Mouse (Mus musculus): Measurements from ENCODE around the gene Noa1. TPM values are rescaled to one million over a fixed set of nuclear protein-coding genes. Genes with fewer than 3 reads are reported as not detected.

Noa1 gene
- polyA plus RNA-seq, 1 experiment from 2014 or later, result 30.2 TPM

DNA sequence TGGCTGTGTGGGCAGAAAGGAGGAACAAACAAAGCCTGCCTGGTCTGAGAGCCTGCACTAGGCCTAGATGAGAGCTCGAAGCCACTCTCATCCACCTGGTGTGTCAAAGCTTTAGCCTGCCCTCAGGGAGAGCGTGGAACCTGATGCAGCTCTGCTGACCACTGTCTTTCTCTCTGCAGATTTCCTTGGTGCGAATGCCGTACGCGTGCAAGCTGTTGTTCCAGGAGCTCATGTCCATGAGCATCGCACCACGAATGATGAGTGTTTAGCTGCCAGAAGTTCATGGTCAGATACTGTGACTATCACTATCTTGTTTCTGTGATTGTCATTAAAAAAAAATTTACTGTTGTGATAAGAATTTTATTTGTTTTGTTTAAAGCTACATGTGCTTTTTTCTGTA, 39.0 kb upstream of the Noa1 start:
- H3K36me3 ChIP-seq (ENCODE audit: control insufficient read depth, insufficient read depth, low read length), result peaks cover 63% of the 10 kb centered on the region
- DNase-seq (ENCODE audit: low spot score), result no peak
- H3K9me3 ChIP-seq (replicated peaks; ENCODE audit: control insufficient read depth, low read length), result no peaks in the 10 kb centered on the region
- no peak overlapping the region for H3K4me3 ChIP-seq (ENCODE audit: low read depth, low read length)
- no peaks in the 10 kb centered on the region for H3K27me3 ChIP-seq (replicated peaks; ENCODE audit: control insufficient read depth, insufficient read depth, low read length)
- no peak for ATAC-seq
- no peaks in the 10 kb centered on the region for H3K4me1 ChIP-seq (ENCODE audit: control insufficient read depth, insufficient read depth, low read length)
- no peak overlapping the region for H3K4me2 ChIP-seq (ENCODE audit: low read length)
- H3K27ac ChIP-seq (ENCODE audit: low read depth, low read length), result no peak overlapping the region
- H3K9ac ChIP-seq (ENCODE audit: low read length), result no peak overlapping the region
- 97% methylated on average over 8 of the region's 8 CpGs for WGBS

DNA sequence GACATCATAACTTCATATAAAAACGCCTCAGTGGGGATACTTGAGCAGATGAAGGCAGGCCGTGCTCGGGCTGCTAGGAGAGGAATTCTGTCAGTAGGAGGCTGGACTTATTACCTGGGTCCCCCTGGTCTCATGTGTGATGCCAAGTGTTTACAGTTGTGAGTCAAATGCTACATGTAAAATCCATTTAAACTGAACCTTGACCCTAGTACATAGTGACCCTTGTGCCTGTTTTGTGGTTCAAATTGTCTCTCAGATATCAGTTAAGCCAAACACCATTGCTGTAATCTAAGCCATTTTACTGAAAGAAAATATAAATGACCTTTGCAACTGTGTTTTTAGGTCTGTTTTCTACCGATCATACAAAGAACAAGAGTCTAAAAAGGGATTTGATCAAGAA, 30.1 kb upstream of the Noa1 start:
- 96% methylated on average over 4 of the region's 4 CpGs for WGBS
- Histone ChIP-seq H3K27me3 (replicated peaks; ENCODE audit: control insufficient read depth, insufficient read depth, low read length) (no peaks in the 10 kb centered on the region), H3K4me1 (ENCODE audit: control insufficient read depth, insufficient read depth, low read length) (no peaks in the 10 kb centered on the region), H3K27ac (ENCODE audit: low read depth, low read length) (no peak overlapping the region), H3K4me3 (ENCODE audit: low read depth, low read length) (no peak overlapping the region), H3K36me3 (ENCODE audit: control insufficient read depth, insufficient read depth, low read length) (peaks cover 91% of the 10 kb centered on the region), H3K9ac (ENCODE audit: low read length) (no peak overlapping the region), H3K4me2 (ENCODE audit: low read length) (no peak overlapping the region), H3K9me3 (replicated peaks; ENCODE audit: control insufficient read depth, low read length) (no peaks in the 10 kb centered on the region)
- ATAC-seq (no peak), DNase-seq (ENCODE audit: low spot score) (no peak)

DNA sequence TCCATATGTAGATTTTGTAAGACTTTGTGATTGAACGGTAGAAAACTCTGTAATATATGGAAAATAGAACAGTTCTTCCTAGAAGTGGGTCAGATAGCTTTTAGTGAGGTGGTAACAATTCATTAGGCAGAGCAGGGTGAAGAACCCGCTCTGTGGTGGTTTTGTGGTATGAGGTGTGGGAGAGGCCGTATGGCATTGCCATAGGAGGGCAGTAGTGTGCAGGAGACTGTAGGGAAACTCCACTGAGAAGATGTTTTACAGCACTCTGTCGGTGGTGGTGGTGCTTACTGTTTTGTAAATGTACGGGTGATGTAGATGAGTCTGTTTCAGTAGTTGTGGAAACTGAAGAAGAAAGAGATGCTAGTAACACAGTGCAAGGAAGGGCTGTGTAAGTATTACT, 20.3 kb upstream of the Noa1 start:
- Histone ChIP-seq H3K27ac (ENCODE audit: low read depth, low read length) (no peak overlapping the region), H3K4me1 (ENCODE audit: control insufficient read depth, insufficient read depth, low read length) (no peaks in the 10 kb centered on the region), H3K4me2 (ENCODE audit: low read length) (no peak overlapping the region), H3K36me3 (ENCODE audit: control insufficient read depth, insufficient read depth, low read length) (peaks cover 87% of the 10 kb centered on the region), H3K4me3 (ENCODE audit: low read depth, low read length) (no peak overlapping the region), H3K9me3 (replicated peaks; ENCODE audit: control insufficient read depth, low read length) (no peaks in the 10 kb centered on the region), H3K9ac (ENCODE audit: low read length) (no peak overlapping the region), H3K27me3 (replicated peaks; ENCODE audit: control insufficient read depth, insufficient read depth, low read length) (no peaks in the 10 kb centered on the region)
- 76% methylated on average over 5 of the region's 5 CpGs for WGBS
- ATAC-seq (no peak), DNase-seq (ENCODE audit: low spot score) (no peak)

DNA sequence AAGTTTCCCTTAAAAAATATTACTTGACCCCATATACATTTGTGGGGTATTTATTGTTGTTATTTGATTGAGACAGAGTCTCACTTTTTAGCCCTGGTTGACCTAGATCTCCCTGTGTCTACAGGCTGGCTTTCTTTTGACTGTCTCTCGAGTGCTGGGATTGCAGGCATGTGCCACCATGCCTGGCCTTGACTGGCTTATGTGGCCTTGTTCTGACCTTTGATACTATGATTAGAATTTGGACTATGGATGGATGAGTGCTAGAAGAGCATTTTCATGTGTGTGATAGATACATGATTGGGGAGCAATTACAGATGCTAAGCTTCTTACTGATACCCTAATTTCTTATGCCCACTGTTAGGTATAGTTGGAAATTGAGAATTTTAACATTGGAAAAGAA, 15.1 kb upstream of the Noa1 start:
- Histone ChIP-seq H3K4me2 (ENCODE audit: low read length) (no peak overlapping the region), H3K9ac (ENCODE audit: low read length) (no peak overlapping the region), H3K27me3 (replicated peaks; ENCODE audit: control insufficient read depth, insufficient read depth, low read length) (no peaks in the 10 kb centered on the region), H3K36me3 (ENCODE audit: control insufficient read depth, insufficient read depth, low read length) (peaks cover 93% of the 10 kb centered on the region), H3K9me3 (replicated peaks; ENCODE audit: control insufficient read depth, low read length) (no peaks in the 10 kb centered on the region), H3K4me3 (ENCODE audit: low read depth, low read length) (no peak overlapping the region), H3K4me1 (ENCODE audit: control insufficient read depth, insufficient read depth, low read length) (no peaks in the 10 kb centered on the region), H3K27ac (ENCODE audit: low read depth, low read length) (no peak overlapping the region)
- ATAC-seq (no peak), DNase-seq (ENCODE audit: low spot score) (no peak)
- 88% methylated on average over 1 of the region's 1 CpGs for WGBS

DNA sequence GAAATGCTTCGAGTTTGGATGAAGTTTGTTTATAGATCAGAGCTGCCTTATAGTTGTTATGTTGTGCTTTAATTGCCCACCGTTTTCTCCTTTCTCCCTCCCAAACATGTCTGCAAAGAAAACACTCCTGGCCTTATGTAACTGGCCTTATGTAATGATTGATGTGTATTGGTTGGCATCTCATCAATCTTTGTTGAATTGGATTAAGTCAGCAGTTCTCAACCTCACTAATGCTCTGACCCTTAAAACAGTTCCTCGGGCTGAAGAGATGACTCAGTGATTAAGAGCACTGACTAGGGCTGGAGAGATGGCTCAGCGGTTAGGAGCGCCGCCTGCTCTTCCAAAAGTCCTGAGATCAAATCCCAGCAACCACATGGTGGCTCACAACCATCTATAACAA, 5.1 kb upstream of the Noa1 start:
- peaks cover 9% of the 10 kb centered on the region for H3K4me1 ChIP-seq (ENCODE audit: control insufficient read depth, insufficient read depth, low read length)
- H3K4me3 ChIP-seq (ENCODE audit: low read depth, low read length), result no peak overlapping the region

DNA sequence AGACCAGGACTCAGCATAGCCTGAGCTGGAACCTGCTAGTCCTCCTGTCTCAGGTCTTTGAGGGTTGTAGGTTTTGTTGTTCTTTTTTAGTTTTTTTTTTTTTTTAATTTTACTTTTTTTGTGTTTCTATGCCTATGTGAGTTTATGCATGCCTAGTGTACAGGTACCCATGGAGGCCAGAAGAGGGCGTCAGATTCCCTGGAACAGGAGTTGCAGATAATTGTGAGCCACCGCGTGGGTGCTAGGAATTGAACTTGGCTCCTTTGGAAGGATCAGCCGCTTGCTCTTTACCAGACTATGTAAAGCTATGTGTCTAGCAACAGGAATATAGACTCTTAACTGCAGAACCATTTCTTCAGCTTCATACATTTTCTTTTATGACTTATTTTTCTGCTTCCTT, 4.3 kb upstream of the Noa1 start:
- Histone ChIP-seq H3K9me3 (replicated peaks; ENCODE audit: control insufficient read depth, low read length) (no peaks in the 10 kb centered on the region), H3K27me3 (replicated peaks; ENCODE audit: control insufficient read depth, insufficient read depth, low read length) (no peaks in the 10 kb centered on the region), H3K9ac (ENCODE audit: low read length) (no peak overlapping the region), H3K27ac (ENCODE audit: low read depth, low read length) (no peak overlapping the region), H3K4me2 (ENCODE audit: low read length) (no peak overlapping the region), H3K36me3 (ENCODE audit: control insufficient read depth, insufficient read depth, low read length) (peaks cover 53% of the 10 kb centered on the region), H3K4me3 (ENCODE audit: low read depth, low read length) (no peak overlapping the region), H3K4me1 (ENCODE audit: control insufficient read depth, insufficient read depth, low read length) (peaks cover 9% of the 10 kb centered on the region)
- ATAC-seq (no peak), DNase-seq (ENCODE audit: low spot score) (no peak)
- 94% methylated on average over 4 of the region's 4 CpGs for WGBS

More for the DNA sequence above, 5.1 kb upstream of the Noa1 start:
- ATAC-seq, result no peak
- no peak overlapping the region for H3K4me2 ChIP-seq (ENCODE audit: low read length)
- WGBS, result 92% methylated on average over 6 of the region's 6 CpGs
- H3K36me3 ChIP-seq (ENCODE audit: control insufficient read depth, insufficient read depth, low read length), result peaks cover 56% of the 10 kb centered on the region
- H3K27ac ChIP-seq (ENCODE audit: low read depth, low read length), result no peak overlapping the region
- no peaks in the 10 kb centered on the region for H3K27me3 ChIP-seq (replicated peaks; ENCODE audit: control insufficient read depth, insufficient read depth, low read length)
- H3K9ac ChIP-seq (ENCODE audit: low read length), result no peak overlapping the region
- DNase-seq (ENCODE audit: low spot score), result no peak
- H3K9me3 ChIP-seq (replicated peaks; ENCODE audit: control insufficient read depth, low read length), result no peaks in the 10 kb centered on the region

DNA sequence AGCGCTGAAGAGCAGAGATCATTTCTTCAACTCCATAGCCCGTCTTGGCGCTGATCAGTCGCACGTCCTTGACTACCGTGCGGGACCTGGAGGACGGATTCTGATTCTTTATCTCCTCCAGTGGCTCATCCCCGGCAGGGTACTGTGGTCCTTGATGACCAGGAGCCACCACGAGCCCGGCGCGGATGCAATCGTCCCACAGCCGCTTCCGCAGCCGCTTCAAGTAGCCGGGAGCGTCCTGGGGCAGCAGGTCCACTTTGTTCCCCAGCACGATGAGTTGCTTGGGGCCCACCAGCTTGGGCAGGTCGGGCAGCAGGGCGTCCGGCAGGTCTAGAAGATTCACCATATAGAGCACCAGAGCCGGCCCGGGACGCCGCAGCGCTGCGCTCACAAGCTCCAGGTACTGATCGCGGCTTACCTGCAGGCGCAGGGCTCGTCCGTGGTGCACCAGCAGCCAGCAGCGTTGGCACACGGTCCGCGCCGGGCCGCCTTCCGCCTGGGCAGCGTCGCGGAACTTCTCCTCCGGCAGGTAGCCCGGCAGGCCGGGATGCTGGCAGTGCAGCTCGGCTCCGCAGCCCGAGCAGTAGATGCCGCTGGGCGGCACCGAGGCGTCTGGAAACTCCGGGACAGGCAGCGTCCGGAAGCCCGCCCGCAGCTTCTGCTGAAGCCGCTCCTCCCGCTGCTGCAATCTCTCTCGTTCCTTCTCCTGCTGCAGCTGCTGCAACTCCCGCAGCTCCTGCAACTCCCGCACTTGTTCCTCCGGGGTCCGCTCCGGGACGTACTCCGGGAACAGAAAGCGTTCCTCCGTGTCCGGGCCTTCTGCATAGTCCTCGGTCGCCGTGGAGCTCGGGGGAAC, 605 bp downstream of the Noa1 start:
- peak overlapping the region; percentile 79 for H3K9ac ChIP-seq (ENCODE audit: low read length)
- H3K4me3 ChIP-seq (ENCODE audit: low read depth, low read length), result peak overlapping the region; percentile 90
- DNase-seq (ENCODE audit: low spot score) (peak; percentile 51), ATAC-seq (peak; percentile 35)
- no peaks in the 10 kb centered on the region for H3K9me3 ChIP-seq (replicated peaks; ENCODE audit: control insufficient read depth, low read length)
- H3K4me1 ChIP-seq (ENCODE audit: control insufficient read depth, insufficient read depth, low read length), result peaks cover 19% of the 10 kb centered on the region
- H3K27ac ChIP-seq (ENCODE audit: low read depth, low read length), result peak overlapping the region; percentile 91; the same call in 1 of the 2 replicates
- H3K4me2 ChIP-seq (ENCODE audit: low read length), result peak overlapping the region; percentile 100
- WGBS, result under 1% methylated on average over 76 of the region's 76 CpGs
- H3K27me3 ChIP-seq (replicated peaks; ENCODE audit: control insufficient read depth, insufficient read depth, low read length), result no peaks in the 10 kb centered on the region
- H3K36me3 ChIP-seq (ENCODE audit: control insufficient read depth, insufficient read depth, low read length), result peaks cover 37% of the 10 kb centered on the region

DNA sequence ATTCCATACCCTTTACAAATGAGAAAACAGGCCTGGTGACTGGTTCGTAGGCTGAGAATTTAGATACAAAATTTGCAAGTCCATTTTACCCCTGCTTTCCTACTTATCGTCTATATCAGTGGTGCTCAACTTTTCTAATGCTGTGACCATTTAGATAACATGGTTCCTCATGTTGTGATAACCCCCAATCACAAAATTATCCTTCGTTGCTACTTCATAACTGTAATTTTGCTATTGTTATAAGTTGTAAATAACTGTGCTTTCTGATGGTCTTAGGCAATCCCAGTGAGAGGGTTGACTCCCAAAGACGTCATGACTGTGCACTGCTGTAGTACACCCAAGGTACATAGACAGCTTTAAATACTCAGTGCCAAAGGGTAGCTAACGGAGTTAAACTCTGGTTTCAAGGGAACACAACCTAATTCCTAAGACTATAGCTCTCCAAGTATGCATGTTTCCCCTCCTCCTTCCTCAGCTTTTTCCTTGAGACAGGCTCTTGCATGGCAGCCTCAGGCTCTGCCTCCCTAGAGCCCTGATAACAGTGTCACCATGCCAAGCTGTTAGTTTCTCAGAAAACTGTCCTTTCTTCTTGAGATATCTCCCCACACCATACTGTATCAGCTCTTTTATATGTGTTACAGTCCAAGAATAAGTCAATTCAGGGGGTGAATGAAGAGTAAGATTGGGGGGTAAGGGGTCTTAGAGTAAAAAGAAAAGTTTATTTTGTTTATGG, 1.9 kb downstream of the Noa1 start:
- Histone ChIP-seq H3K4me2 (ENCODE audit: low read length) (peak overlapping the region; percentile 100), H3K27me3 (replicated peaks; ENCODE audit: control insufficient read depth, insufficient read depth, low read length) (no peaks in the 10 kb centered on the region), H3K36me3 (ENCODE audit: control insufficient read depth, insufficient read depth, low read length) (peaks cover 33% of the 10 kb centered on the region), H3K9me3 (replicated peaks; ENCODE audit: control insufficient read depth, low read length) (no peaks in the 10 kb centered on the region), H3K27ac (ENCODE audit: low read depth, low read length) (no peak overlapping the region), H3K9ac (ENCODE audit: low read length) (peak overlapping the region; percentile 79), H3K4me1 (ENCODE audit: control insufficient read depth, insufficient read depth, low read length) (peaks cover 19% of the 10 kb centered on the region), H3K4me3 (ENCODE audit: low read depth, low read length) (peak overlapping the region; percentile 90)
- whole genome bisulfite sequencing, result 83% methylated on average over 5 of the region's 5 CpGs
- ATAC-seq, result no peak
- no peak for DNase-seq (ENCODE audit: low spot score)

Measured in forebrain, embryonic 14.5 days (tissue).